Mouse (Mus musculus) testis, adult 2 months (tissue): ENCODE results near the gene Mrtfa. TPM values are rescaled to one million over a fixed set of nuclear protein-coding genes. Genes with fewer than 3 reads are reported as not detected.

Experiments used
- H3K27ac ChIP-seq: fragments of 200-500 bp; 2 replicates; pipeline ENCODE4 v1.5.1; 2012; ENCODE audit warnings: low read depth, low read length; ENCODE audit not compliant: control insufficient read depth, insufficient read depth
- H3K27me3 ChIP-seq: fragments of 200-500 bp; 2 replicates; pipeline ENCODE4 v1.6.1; 2012; ENCODE audit warnings: mild to moderate bottlenecking, low read length, moderate library complexity; ENCODE audit not compliant: control insufficient read depth, insufficient read depth
- H3K36me3 ChIP-seq: fragments of 200-500 bp; 2 replicates; pipeline ENCODE4 v1.6.1; 2012; ENCODE audit warnings: mild to moderate bottlenecking, low read length; ENCODE audit not compliant: control insufficient read depth, insufficient read depth
- H3K4me1 ChIP-seq: fragments of 200-500 bp; 2 replicates; pipeline ENCODE4 v1.6.1; 2012; ENCODE audit warnings: low read length; ENCODE audit not compliant: control insufficient read depth, insufficient read depth
- H3K4me3 ChIP-seq: fragments of 200-500 bp; 2 replicates; pipeline ENCODE4 v1.5.1; 2012; ENCODE audit warnings: low read depth, mild to moderate bottlenecking, low read length, moderate library complexity, mixed read lengths; ENCODE audit not compliant: control insufficient read depth
- CTCF ChIP-seq: fragments of 200-500 bp; IDR thresholded peaks from 2 replicates; pipeline ENCODE4 v1.5.1; 2012; ENCODE audit warnings: low read depth, mild to moderate bottlenecking, inconsistent platforms, low read length, moderate library complexity; ENCODE audit not compliant: control insufficient read depth, insufficient read depth, insufficient replicate concordance
- POLR2A ChIP-seq: fragments of 200-500 bp; IDR thresholded peaks from 2 replicates; pipeline ENCODE4 v1.6.1; 2012; ENCODE audit warnings: low read depth, mild to moderate bottlenecking, inconsistent platforms, low read length, moderate library complexity; ENCODE audit not compliant: control insufficient read depth
- polyA plus RNA-seq: library from polyadenylated mRNA; depleted of rRNA; stranded (reverse); fragments of >200 nt; gene quantifications from 2 replicates; pipeline ENCODE4 v1.2.3, GENCODE M21; 2012

The Mrtfa gene
- polyA plus RNA-seq, 1 experiment = 26.8 TPM

DNA sequence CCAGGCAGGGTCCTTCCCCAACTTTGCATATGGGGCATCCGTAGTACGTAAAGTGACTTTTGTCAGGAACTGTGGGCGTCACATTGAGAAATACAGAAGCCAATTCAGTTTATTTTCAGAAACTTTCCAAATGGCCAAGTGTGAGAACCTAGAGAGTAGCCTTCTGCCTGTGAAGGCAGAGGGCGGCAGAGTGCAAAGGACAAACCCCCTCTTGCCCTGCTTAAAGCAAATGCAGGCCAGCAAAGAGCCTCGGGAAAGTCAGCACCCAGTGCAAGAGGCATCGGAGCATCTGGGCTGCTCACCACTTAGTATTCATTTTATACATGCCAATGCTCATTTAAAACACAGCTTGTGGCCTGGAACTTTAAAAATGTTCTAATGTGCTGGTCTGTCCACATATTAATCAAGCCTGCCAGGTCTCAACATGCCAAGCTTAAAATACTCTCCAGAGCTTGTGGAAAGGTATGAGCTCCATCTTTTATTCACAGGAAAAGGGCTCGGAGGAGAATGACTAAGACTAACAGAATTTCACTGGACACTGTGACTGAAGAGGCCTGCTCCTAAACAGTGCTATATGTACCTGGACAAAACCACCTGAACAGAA lies 31.9 kb downstream of the Mrtfa start:
- no peak overlapping the region for H3K27ac ChIP-seq
- no peaks in the 10 kb centered on the region for H3K36me3 ChIP-seq
- TF ChIP-seq POLR2A (no peak), CTCF (0 out of 2 replicates have a peak, but pooled peaks have one; percentile 3)
- no peaks in the 10 kb centered on the region for H3K4me1 ChIP-seq
- H3K4me3 ChIP-seq = no peak overlapping the region
- no peaks in the 10 kb centered on the region for H3K27me3 ChIP-seq

DNA sequence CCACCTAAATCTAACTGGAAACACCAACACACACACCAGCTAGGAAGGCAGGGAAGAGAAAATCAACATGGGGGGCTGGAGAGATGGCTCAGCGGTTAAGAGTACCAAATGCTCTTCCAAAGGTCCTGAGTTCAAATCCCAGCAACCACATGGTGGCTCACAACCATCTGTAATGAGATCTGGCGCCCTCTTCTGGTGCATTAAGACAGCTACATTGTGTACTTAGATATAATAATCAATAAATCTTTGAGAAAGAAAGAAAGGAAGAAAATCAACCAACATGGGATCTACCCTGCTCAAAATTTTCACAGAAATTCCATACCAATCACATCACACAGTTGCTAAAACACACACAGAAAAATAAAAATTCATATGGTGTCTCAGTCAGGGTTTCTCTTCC lies 34.1 kb downstream of the Mrtfa start:
- H3K27me3 ChIP-seq = no peaks in the 10 kb centered on the region
- TF ChIP-seq CTCF (no peak), POLR2A (no peak)
- no peak overlapping the region for H3K27ac ChIP-seq
- no peak overlapping the region for H3K4me3 ChIP-seq
- no peaks in the 10 kb centered on the region for H3K4me1 ChIP-seq
- H3K36me3 ChIP-seq = no peaks in the 10 kb centered on the region

DNA sequence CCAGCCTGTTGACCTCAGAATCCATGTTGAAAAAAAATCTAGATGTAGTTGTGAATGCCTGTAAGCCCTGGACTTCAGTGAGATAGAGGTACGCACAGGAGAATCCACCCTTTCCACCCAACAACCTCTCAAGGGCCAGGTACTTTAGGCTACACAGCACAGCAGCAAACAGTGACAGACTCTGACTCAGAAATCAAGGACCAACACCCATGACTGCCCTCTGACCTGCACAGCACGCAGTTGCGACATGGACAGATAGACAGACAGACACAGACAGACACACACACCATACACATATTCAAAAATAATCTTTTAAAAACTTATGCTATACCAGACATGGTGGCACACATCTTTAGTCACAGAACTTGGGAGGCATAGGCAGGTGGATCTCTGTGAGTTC lies 34.7 kb downstream of the Mrtfa start:
- no peaks in the 10 kb centered on the region for H3K4me1 ChIP-seq
- H3K27ac ChIP-seq = no peak overlapping the region
- H3K27me3 ChIP-seq = no peaks in the 10 kb centered on the region
- H3K4me3 ChIP-seq = no peak overlapping the region
- TF ChIP-seq POLR2A = no peak
- no peak for TF ChIP-seq CTCF
- H3K36me3 ChIP-seq = no peaks in the 10 kb centered on the region

DNA sequence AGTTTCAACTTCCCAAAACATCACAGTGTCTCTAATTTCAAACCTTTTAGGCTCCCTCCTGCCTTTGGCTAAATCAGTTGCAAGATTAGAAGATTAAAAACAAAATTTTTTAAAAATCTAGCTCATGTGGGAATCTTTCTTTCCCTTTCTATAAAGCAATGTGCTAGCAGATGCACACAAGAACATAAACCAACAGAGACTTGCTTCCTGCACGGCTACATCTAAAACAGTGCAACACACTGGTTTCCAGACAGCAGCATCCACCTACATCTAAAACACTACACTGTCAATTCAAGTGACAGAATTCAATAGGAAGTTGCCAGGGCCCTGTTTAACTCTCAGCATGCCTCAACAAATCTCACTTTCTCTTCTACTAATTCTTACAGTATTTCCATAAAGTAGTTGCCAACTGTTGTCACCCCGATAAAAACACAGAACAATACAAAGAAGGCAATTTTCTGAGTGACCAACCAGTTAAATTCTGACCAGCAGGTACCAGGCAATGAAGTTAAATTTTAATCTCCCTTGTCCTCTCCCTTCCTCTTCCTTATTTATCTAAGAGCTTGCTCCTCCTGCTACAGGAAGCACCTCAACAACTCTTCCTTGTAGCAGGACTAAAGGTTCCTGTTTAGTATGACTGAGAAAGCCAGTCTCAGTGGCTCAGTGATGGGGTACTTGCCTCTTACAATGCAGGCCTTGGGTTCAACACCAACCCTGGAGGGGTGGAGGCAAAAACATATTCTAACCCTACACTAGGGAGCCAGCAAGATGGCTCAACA lies 35.5 kb downstream of the Mrtfa start:
- Histone ChIP-seq H3K4me1 (no peaks in the 10 kb centered on the region), H3K27ac (no peak overlapping the region), H3K36me3 (no peaks in the 10 kb centered on the region), H3K27me3 (no peaks in the 10 kb centered on the region), H3K4me3 (no peak overlapping the region)
- no peak for TF ChIP-seq CTCF
- TF ChIP-seq POLR2A = no peak

DNA sequence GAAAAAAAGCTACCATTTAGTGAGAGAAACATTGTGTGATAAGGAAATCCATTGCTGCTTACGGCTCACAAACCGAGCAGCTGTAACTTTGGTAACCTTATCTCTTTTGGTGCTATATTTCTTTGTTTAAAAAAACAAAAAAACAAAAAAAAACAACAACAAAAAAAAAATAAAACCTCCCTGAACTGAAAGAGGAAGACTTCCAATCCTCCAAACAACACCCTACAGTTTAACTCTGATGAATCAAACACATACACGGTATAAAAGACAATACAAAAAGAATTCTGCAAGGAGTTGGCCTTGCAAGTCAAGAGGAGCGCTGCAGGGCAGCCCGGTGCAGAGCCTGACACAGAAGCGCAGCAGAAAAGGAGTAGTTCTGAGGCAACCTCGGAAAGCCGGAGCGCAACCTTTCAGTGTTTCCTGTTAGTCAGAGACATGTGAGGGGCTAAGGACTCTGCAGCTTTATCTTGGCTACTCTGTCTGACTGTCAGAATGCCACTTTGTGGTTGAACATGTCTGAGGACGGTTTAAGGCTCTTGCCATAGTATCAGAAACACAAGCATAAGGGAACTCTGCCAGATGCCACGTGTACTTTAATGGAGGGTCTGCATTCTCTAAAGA lies 48.5 kb downstream of the Mrtfa start:
- no peaks in the 10 kb centered on the region for H3K36me3 ChIP-seq
- TF ChIP-seq CTCF = no peak
- no peak for TF ChIP-seq POLR2A
- no peak overlapping the region for H3K27ac ChIP-seq
- H3K4me3 ChIP-seq = no peak overlapping the region
- H3K27me3 ChIP-seq = no peaks in the 10 kb centered on the region
- H3K4me1 ChIP-seq = no peaks in the 10 kb centered on the region

DNA sequence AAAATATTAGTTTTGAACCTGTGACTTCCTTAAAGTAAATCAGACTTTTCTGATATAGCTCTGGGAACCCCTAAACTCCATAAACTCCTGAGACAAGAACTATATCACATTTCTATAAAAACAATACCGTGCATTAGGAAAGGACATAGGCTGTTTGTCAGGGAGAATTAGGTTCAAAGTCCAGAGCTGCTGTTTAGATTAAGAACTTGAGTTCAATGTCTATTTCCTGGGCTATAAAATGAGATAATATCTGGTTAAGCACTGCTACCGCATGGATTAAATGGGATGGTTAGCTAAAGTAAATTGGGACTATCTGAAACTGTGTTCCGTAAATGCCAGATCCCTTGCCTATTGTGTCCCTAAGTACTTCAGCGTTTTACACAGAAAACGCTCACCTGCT lies 50.6 kb downstream of the Mrtfa start:
- H3K27ac ChIP-seq = no peak overlapping the region
- no peak overlapping the region for H3K4me3 ChIP-seq
- no peaks in the 10 kb centered on the region for H3K4me1 ChIP-seq
- no peaks in the 10 kb centered on the region for H3K36me3 ChIP-seq
- TF ChIP-seq CTCF (no peak), POLR2A (no peak)
- H3K27me3 ChIP-seq = no peaks in the 10 kb centered on the region

DNA sequence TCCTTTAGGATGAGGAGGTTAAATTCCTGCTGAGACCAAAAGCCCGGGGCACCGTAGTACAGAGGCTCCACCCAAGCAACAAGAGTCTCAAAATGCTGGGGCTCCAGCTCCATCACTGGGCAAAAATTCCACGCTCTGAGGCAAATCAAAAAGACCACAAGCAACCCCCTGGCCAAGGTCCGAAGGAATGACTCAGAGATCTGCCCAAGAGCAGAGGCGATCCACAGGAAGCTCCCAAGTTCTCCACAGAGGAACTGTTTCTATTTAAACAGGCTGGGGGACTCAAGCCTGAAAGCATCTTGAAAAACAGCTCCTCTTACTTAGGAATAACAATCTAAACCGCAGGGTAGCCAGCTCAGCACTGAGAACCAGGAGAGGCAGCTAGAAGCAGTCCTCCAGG lies 53.3 kb downstream of the Mrtfa start:
- no peak for TF ChIP-seq CTCF
- Histone ChIP-seq H3K4me3 (no peak overlapping the region), H3K36me3 (no peaks in the 10 kb centered on the region), H3K27me3 (no peaks in the 10 kb centered on the region), H3K4me1 (no peaks in the 10 kb centered on the region), H3K27ac (no peak overlapping the region)
